Mouse (Mus musculus) heart, adult 2 months (tissue): ENCODE measurements at regions not wholly inside any gene's neighbourhood (a gene's known extent, or its start where the extent isn't known, plus 50 kb on each side); places are given as distances from the start of the nearest gene placed in this dataset.

ENCODE experiments used
- CTCF ChIP-seq: fragments of 200-600 bp; IDR thresholded peaks from 2 replicates; pipeline ENCODE4 v1.8.1; 2022; ENCODE audit warnings: antibody characterized with exemption, mild to moderate bottlenecking, moderate library complexity
- POLR2A ChIP-seq: fragments of 200-500 bp; IDR thresholded peaks from 2 replicates; pipeline ENCODE4 v1.6.1; 2011; ENCODE audit warnings: mild to moderate bottlenecking, low read depth, low read length, control low read depth; ENCODE audit not compliant: insufficient read depth

DNA sequence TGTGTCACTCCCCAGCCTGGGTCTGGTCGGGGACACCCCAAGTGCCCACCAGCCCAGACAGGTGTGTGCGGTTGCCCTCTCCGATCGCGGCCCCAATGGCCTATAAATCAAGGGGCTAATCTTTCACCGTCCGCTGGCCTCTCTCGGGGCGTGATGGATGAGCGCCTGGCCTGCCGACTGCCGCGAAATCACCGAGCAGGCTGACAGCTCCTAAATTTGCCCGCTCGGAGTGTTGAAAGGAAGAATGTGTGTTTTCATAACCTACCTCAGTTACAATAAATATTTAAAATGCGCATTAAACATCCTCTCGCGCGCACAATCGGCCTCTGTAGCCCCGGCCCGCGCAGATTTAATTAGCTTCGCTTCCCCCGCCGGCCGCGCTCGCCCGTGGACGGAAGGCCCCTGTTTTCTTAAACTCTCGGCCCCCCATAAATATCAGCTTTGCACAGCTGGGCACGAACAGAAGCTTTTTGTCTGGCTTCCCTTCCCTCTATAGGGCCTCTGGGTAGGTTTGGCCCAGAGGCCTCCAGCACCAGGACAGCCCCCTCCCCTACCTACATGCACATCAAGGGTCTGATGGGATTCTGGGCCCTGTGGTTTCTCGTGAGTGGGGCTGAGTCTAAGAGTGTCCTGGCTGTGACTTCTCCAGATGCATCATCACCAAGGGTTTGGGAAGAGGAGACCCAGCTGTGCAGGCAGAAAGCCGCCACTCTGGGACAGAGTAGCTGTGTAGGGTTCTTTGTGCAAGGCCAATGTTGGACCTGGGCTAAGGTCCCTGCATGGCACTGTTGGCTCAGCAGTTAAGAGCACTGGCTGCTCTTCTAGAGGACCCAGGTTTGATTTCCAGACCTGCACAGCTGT, 76.2 kb downstream of the Uncx start:
- TF ChIP-seq CTCF, result no peak
- no peak for TF ChIP-seq POLR2A
